Mouse (Mus musculus): ENCODE measurements around the gene Plekho2. TPM values are rescaled to one million over a fixed set of nuclear protein-coding genes. Genes with fewer than 3 reads are reported as not detected.

Gene Plekho2
- polyA plus RNA-seq, 1 experiment from 2014 or later, result 11.0 TPM

DNA sequence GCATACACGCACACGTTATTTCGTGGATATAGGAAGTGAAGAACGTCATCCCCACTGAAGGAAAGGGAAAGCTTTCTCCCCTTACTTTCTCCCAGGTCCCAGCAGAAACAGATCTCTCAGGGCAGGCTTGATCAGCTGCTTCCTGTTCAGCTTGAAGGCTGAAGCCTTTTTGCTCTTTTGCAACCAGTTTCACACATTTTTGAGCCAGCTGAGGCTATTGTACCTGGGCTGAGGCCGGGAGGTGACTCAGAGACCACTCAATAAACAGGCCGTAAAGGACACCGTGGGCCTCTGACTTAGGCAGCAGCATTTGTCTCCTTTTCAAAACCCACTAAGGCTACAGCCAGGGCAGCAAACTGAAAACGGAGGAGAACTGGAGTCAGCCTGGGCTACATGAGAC is 46.9 kb downstream of the Plekho2 start:
- WGBS, result 67% methylated on average over 8 of the region's 8 CpGs
- no peak overlapping the region for H3K4me2 ChIP-seq (ENCODE audit: low read depth, low read length)
- no peak overlapping the region for H3K27ac ChIP-seq (ENCODE audit: low read length)
- H3K36me3 ChIP-seq (ENCODE audit: control insufficient read depth, insufficient read depth), result no peaks in the 10 kb centered on the region
- no peak overlapping the region for H3K4me3 ChIP-seq (ENCODE audit: low read length)
- no peak overlapping the region for H3K9ac ChIP-seq (ENCODE audit: low read length)
- H3K27me3 ChIP-seq (ENCODE audit: control insufficient read depth, insufficient read depth, low read length), result no peaks in the 10 kb centered on the region
- ATAC-seq (replicated peaks; ENCODE audit: extremely low read depth, insufficient read depth, low FRiP score), result no peak
- H3K9me3 ChIP-seq (replicated peaks; ENCODE audit: control insufficient read depth, low read length), result no peaks in the 10 kb centered on the region
- H3K4me1 ChIP-seq (ENCODE audit: control insufficient read depth, insufficient read depth, low read length), result peaks cover 6% of the 10 kb centered on the region

DNA sequence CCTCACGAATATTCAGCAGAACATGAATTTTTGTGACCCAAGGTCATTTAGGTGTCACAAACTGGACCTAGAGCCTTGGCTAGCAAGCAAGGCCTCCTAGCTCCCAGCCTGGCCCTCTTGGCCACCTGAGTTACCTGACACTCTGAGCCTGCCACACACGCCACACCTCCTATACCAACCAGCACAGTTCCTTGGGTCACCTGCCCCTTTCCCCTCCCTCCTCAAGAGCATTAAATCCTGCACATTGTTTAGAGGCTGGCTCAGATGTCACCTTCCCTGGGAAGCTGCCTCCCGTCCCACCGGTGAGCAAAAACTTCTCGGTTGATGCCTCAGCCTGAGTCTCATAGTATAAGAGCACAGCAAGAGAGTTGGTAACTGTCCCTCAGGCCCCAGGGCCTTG is 48.6 kb downstream of the Plekho2 start:
- no peak overlapping the region for H3K27ac ChIP-seq (ENCODE audit: low read length)

DNA sequence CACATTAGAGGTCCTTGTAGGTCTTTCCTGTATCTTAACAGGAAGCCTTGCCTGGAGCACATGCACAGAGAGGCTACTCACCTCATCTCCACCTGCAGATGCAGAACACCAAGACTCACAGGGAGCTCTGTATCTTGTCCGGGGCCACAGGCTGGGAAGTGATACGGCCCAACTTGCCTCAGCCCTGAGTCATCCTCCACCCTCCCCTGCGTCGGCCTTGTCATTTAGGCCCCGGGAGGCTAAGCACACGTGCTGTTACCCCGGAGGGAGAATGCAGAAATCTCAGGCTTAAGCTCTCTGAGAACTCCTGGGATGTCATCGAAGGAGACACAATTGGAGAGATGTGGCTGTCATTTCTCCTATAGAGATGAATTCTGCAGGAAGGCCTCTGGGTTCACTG is 50.2 kb downstream of the Plekho2 start:
- H3K9me3 ChIP-seq (replicated peaks; ENCODE audit: control insufficient read depth, low read length), result no peaks in the 10 kb centered on the region
- H3K27me3 ChIP-seq (ENCODE audit: control insufficient read depth, insufficient read depth, low read length), result no peaks in the 10 kb centered on the region
- peaks cover 6% of the 10 kb centered on the region; the same call in 1 of the 2 replicates for H3K4me1 ChIP-seq (ENCODE audit: control insufficient read depth, insufficient read depth, low read length)
- no peak for ATAC-seq (replicated peaks; ENCODE audit: extremely low read depth, insufficient read depth, low FRiP score)
- no peak overlapping the region for H3K4me2 ChIP-seq (ENCODE audit: low read depth, low read length)
- no peaks in the 10 kb centered on the region for H3K36me3 ChIP-seq (ENCODE audit: control insufficient read depth, insufficient read depth)
- no peak overlapping the region for H3K9ac ChIP-seq (ENCODE audit: low read length)
- no peak overlapping the region for H3K27ac ChIP-seq (ENCODE audit: low read length)
- no peak overlapping the region for H3K4me3 ChIP-seq (ENCODE audit: low read length)
- 53% methylated on average over 8 of the region's 8 CpGs for WGBS

More for the DNA sequence above, 48.6 kb downstream of the Plekho2 start:
- Histone ChIP-seq H3K9me3 (replicated peaks; ENCODE audit: control insufficient read depth, low read length) (no peaks in the 10 kb centered on the region), H3K36me3 (ENCODE audit: control insufficient read depth, insufficient read depth) (no peaks in the 10 kb centered on the region), H3K9ac (ENCODE audit: low read length) (no peak overlapping the region), H3K4me1 (ENCODE audit: control insufficient read depth, insufficient read depth, low read length) (peaks cover 6% of the 10 kb centered on the region), H3K4me3 (ENCODE audit: low read length) (no peak overlapping the region), H3K27me3 (ENCODE audit: control insufficient read depth, insufficient read depth, low read length) (no peaks in the 10 kb centered on the region), H3K4me2 (ENCODE audit: low read depth, low read length) (no peak overlapping the region)
- 85% methylated on average over 5 of the region's 5 CpGs for WGBS
- no peak for ATAC-seq (replicated peaks; ENCODE audit: extremely low read depth, insufficient read depth, low FRiP score)

DNA sequence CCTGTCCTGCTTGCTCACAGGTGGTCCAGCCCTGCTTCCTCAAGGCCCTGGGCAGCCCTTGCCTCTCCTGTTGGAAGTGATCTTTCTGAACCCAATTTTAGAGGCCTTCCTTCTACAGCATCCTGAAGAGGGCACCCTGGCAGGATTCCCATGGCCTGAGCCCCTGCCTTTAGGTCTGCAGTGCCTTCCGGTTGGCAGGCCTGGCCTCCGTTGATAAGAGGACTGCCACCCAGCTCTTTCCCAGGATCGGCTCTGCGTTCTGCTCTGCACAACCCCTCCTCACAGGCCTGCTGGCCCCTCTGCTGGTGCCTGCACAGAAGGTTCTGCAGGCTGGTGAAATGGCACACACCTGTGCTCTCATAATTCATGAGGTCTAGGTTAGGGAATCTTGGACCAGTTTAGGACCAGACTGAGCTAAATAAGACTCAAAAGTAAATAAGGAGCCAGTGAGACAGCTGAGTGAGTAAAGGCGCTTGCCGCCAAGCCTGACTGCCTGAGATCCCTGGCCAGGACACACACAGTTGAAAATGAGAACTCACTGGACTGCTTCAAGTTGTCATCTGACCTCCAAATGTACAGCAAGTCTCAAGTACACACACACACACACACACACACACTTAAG is 51.3 kb downstream of the Plekho2 start:
- Histone ChIP-seq H3K4me3 (ENCODE audit: low read length) (no peak overlapping the region), H3K9me3 (replicated peaks; ENCODE audit: control insufficient read depth, low read length) (no peaks in the 10 kb centered on the region), H3K4me2 (ENCODE audit: low read depth, low read length) (no peak overlapping the region), H3K36me3 (ENCODE audit: control insufficient read depth, insufficient read depth) (no peaks in the 10 kb centered on the region), H3K4me1 (ENCODE audit: control insufficient read depth, insufficient read depth, low read length) (peaks cover 8% of the 10 kb centered on the region), H3K27ac (ENCODE audit: low read length) (peak overlapping the region; percentile 8; the same call in 1 of the 2 replicates), H3K9ac (ENCODE audit: low read length) (no peak overlapping the region), H3K27me3 (ENCODE audit: control insufficient read depth, insufficient read depth, low read length) (no peaks in the 10 kb centered on the region)
- 43% methylated on average over 6 of the region's 6 CpGs for WGBS
- ATAC-seq (replicated peaks; ENCODE audit: extremely low read depth, insufficient read depth, low FRiP score), result 0 out of 2 replicates have a peak, but pooled peaks have one; percentile 39

DNA sequence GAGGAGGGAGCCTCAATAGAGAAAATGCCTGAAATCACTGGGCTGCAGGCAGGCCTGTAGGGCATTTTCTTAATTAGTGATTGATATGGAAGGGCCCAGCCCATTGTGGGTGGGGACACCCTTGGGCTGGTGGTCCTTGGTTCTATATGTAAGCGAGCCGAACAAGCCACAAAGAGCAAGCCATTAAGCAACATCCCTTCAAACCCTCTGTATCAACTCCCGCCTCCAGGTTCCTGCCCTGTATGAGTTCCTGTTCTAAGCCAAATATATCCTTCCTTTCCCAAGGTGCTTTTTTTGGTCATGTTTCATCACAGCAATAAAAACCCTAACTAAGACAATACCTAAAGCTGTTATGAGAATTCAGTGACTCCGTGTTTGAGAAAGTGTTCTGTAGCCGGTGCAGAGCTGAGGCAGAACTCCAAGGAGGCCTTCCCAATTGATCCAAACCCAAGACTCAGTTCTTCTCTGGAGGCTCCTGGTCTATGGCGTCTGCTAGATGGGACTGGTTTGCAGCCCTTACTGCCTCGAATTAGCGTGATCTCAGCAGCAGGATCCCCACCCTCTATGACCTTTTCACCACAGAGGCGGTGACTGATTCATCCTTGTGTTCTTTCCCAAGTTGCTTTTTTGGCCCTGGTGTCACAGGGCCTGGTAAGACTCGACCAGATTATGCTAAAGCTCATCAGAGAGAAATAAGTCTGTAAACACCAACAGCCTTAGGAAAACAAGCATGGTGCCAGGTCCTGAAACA is 54.2 kb downstream of the Plekho2 start:
- Histone ChIP-seq H3K4me1 (ENCODE audit: control insufficient read depth, insufficient read depth, low read length) (peaks cover 9% of the 10 kb centered on the region), H3K27ac (ENCODE audit: low read length) (no peak overlapping the region), H3K36me3 (ENCODE audit: control insufficient read depth, insufficient read depth) (no peaks in the 10 kb centered on the region), H3K4me3 (ENCODE audit: low read length) (no peak overlapping the region), H3K9ac (ENCODE audit: low read length) (no peak overlapping the region), H3K9me3 (replicated peaks; ENCODE audit: control insufficient read depth, low read length) (no peaks in the 10 kb centered on the region), H3K4me2 (ENCODE audit: low read depth, low read length) (no peak overlapping the region), H3K27me3 (ENCODE audit: control insufficient read depth, insufficient read depth, low read length) (no peaks in the 10 kb centered on the region)
- no peak for ATAC-seq (replicated peaks; ENCODE audit: extremely low read depth, insufficient read depth, low FRiP score)
- 73% methylated on average over 10 of the region's 10 CpGs for WGBS

DNA sequence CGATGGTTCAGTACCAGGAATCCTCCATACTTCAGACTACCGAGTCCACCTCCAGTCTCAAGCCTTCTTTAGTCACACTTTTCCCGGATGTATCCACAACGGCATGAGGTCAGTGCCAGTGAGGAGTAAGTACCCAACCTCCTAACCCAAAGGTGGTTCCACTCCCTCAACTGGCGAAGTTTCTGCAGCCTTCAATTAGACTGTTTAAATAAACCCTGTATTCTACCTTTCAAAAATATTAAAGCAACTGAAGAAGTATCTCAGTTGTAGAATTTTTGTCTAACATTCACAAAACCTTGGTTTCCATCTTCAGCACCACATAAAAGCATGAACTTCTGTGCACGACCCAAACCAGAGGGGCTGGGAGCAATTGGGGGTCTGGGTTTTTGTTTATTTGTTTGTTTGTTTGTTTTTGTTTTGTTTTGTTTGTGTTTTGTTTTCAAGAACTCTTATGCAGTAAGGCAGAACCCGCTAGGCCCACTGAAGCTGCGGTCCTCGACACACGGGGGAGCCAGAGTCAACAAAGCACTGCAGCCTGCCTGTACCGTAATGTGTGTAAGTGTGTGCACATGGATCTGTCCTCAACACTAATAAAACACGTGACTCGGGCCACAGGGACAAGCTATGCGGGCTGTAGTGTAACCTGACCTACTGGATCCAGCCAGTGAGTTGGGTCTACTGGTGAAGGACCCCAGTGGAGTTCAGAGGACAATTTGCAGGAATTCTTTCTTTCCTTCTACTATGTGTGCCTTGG is 56.1 kb downstream of the Plekho2 start:
- Histone ChIP-seq H3K36me3 (ENCODE audit: control insufficient read depth, insufficient read depth) (no peaks in the 10 kb centered on the region), H3K27me3 (ENCODE audit: control insufficient read depth, insufficient read depth, low read length) (0 out of 2 replicates have a peak, but pooled peaks cover 3% of the 10 kb centered on the region), H3K27ac (ENCODE audit: low read length) (no peak overlapping the region), H3K4me1 (ENCODE audit: control insufficient read depth, insufficient read depth, low read length) (peaks cover 14% of the 10 kb centered on the region), H3K4me2 (ENCODE audit: low read depth, low read length) (no peak overlapping the region), H3K4me3 (ENCODE audit: low read length) (no peak overlapping the region), H3K9me3 (replicated peaks; ENCODE audit: control insufficient read depth, low read length) (no peaks in the 10 kb centered on the region), H3K9ac (ENCODE audit: low read length) (no peak overlapping the region)
- ATAC-seq (replicated peaks; ENCODE audit: extremely low read depth, insufficient read depth, low FRiP score), result peak; percentile 67
- WGBS, result 17% methylated on average over 14 of the region's 14 CpGs

DNA sequence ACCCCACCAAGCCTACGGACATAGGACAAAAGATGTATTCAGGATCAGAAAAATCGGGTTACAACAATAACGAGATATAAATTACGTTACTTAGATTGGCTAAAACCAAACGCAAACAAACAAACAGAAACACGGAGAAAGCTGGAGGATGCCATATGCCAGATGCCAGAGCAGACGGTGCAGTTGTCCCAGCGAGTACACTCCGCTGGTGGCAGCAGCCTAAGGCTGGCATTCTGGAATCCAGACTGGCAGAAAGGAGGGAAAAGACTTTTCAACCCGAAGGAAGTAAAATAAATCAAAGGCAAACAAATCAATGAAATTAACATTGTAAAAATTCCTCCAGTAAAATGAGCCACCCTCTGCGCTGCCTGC is 59.3 kb downstream of the Plekho2 start:
- H3K4me2 ChIP-seq (ENCODE audit: low read depth, low read length), result peak overlapping the region; percentile 60
- no peak overlapping the region for H3K9ac ChIP-seq (ENCODE audit: low read length)
- no peaks in the 10 kb centered on the region for H3K36me3 ChIP-seq (ENCODE audit: control insufficient read depth, insufficient read depth)
- H3K27ac ChIP-seq (ENCODE audit: low read length), result no peak overlapping the region
- ATAC-seq (replicated peaks; ENCODE audit: extremely low read depth, insufficient read depth, low FRiP score), result no peak
- no peaks in the 10 kb centered on the region for H3K9me3 ChIP-seq (replicated peaks; ENCODE audit: control insufficient read depth, low read length)
- H3K27me3 ChIP-seq (ENCODE audit: control insufficient read depth, insufficient read depth, low read length), result 0 out of 2 replicates have a peak, but pooled peaks cover 3% of the 10 kb centered on the region
- peaks cover 8% of the 10 kb centered on the region; the same call in 1 of the 2 replicates for H3K4me1 ChIP-seq (ENCODE audit: control insufficient read depth, insufficient read depth, low read length)
- 23% methylated on average over 11 of the region's 11 CpGs for WGBS
- H3K4me3 ChIP-seq (ENCODE audit: low read length), result peak overlapping the region; percentile 0; the same call in 1 of the 2 replicates

DNA sequence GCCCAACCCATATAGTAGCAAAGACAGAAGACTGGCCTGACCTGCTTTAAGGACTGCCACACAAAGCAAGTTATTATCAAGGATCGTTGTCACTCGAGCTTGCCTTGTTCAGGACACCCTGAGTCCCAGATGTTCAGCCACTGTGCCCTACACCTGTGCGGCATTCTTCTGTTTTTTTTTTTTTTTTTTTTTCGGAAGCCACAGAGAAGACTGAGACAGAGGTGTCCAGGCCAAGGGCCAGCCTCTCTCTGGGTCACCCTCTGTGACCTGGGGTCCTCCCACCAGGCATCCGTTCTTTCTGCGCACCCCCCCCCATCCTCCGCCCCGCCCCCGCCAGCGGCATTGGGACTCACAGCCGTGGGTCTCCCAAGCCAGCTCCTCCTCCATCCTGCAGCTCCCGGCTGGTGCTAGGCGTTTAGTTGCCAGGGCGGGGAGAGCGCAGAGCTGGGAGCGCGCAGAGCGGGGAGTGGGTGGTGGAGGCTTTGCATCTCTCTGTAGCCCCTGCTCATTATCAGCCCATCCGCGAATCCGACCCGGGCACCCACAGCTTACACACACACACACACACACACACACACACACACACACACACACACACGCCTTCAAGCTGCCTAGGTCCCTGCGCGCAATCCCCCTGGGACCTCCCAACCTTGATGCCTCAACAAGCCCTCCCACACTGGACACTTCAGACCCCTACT is 59.9 kb downstream of the Plekho2 start, which contains the start of gene Ankdd1a:
Gene Ankdd1a (minus strand): TSS at position 387 of the 698 bp plus-strand sequence.
- Histone ChIP-seq H3K9ac (ENCODE audit: low read length) (peak within 1 kb of the TSS; percentile 42; the same call in 1 of the 2 replicates), H3K4me1 (ENCODE audit: control insufficient read depth, insufficient read depth, low read length) (peaks cover 8% of the 10 kb centered on the region; the same call in 1 of the 2 replicates), H3K27ac (ENCODE audit: low read length) (no peak within 1 kb of the TSS), H3K36me3 (ENCODE audit: control insufficient read depth, insufficient read depth) (no peaks in the 10 kb centered on the region), H3K27me3 (ENCODE audit: control insufficient read depth, insufficient read depth, low read length) (0 out of 2 replicates have a peak, but pooled peaks cover 3% of the 10 kb centered on the region), H3K4me3 (ENCODE audit: low read length) (peak within 1 kb of the TSS; percentile 33; the same call in 1 of the 2 replicates), H3K4me2 (ENCODE audit: low read depth, low read length) (peak within 1 kb of the TSS; percentile 60), H3K9me3 (replicated peaks; ENCODE audit: control insufficient read depth, low read length) (no peaks in the 10 kb centered on the region)
- no peak for ATAC-seq (replicated peaks; ENCODE audit: extremely low read depth, insufficient read depth, low FRiP score)
- WGBS, result 8% methylated on average over 25 of the region's 25 CpGs

Data from heart, embryonic 16.5 days (tissue).